Mouse (Mus musculus) ES-E14 (cell line): ENCODE measurements around the gene Filip1. TPM values are rescaled to one million over a fixed set of nuclear protein-coding genes. Genes with fewer than 3 reads are reported as not detected.

Experiments used
- DNase-seq: peaks from one replicate; pipeline ENCODE4 v3.0.0-alpha.2; 2013; ENCODE audit warnings: low read depth, low spot score
- H3K27ac ChIP-seq: 2 replicates; pipeline ENCODE4 v1.5.1; 2012; ENCODE audit warnings: low read depth, mild to moderate bottlenecking, low read length, moderate library complexity, mixed read lengths; ENCODE audit not compliant: poor library complexity, insufficient read depth, severe bottlenecking
- H3K36me3 ChIP-seq: 2 replicates; pipeline ENCODE4 v1.6.1; 2012; ENCODE audit warnings: mild to moderate bottlenecking, low read length, moderate library complexity, mixed read lengths; ENCODE audit not compliant: control insufficient read depth, poor library complexity, insufficient read depth, severe bottlenecking
- H3K4me1 ChIP-seq, 2 experiments: fragments of 150-350 bp in 1 of 2; sonication (generic) in 1 of 2; 2 replicates each; pipeline ENCODE4 v1.6.1; 2012; ENCODE audit warnings: low read length in 2 of 2, mild to moderate bottlenecking in 1 of 2, mixed read lengths in 1 of 2; ENCODE audit not compliant: control insufficient read depth in 2 of 2, insufficient read depth in 2 of 2, poor library complexity in 1 of 2
- H3K4me3 ChIP-seq, 2 experiments: fragments of 150-350 bp in 1 of 2; sonication (generic) in 1 of 2; 2 replicates each; pipeline ENCODE4 v1.5.1; 2012; ENCODE audit warnings: low read length in 2 of 2, low read depth in 1 of 2, mild to moderate bottlenecking in 1 of 2, mixed read lengths in 1 of 2; ENCODE audit not compliant: insufficient read depth in 1 of 2, poor library complexity in 1 of 2, severe bottlenecking in 1 of 2
- H3K9ac ChIP-seq: 2 replicates; pipeline ENCODE4 v1.6.1; 2012; ENCODE audit warnings: low read depth, mild to moderate bottlenecking, low read length, mixed read lengths; ENCODE audit not compliant: poor library complexity, insufficient read depth, severe bottlenecking
- H3K9me3 ChIP-seq: fragments of 150-350 bp; sonication (generic); 2 replicates; pipeline ENCODE4 v1.6.1; 2012; ENCODE audit warnings: low read depth, mild to moderate bottlenecking, low read length; ENCODE audit not compliant: control insufficient read depth, insufficient read depth
- CHD2 ChIP-seq: IDR thresholded peaks from 2 replicates; pipeline ENCODE4 v1.6.1; 2014; ENCODE audit warnings: mild to moderate bottlenecking, low read depth, low read length, inconsistent platforms
- HCFC1 ChIP-seq: IDR thresholded peaks from 2 replicates; pipeline ENCODE4 v1.6.1; 2012; ENCODE audit warnings: low read length, inconsistent platforms, borderline replicate concordance; ENCODE audit not compliant: insufficient read depth
- MAFK ChIP-seq: IDR thresholded peaks from 2 replicates; pipeline ENCODE4 v1.6.1; 2014; ENCODE audit warnings: mild to moderate bottlenecking, low read depth, low read length, inconsistent platforms; ENCODE audit not compliant: insufficient read depth
- ZC3H11A ChIP-seq: IDR thresholded peaks from 2 replicates; pipeline ENCODE4 v1.6.1; 2012; ENCODE audit warnings: low read depth, mild to moderate bottlenecking, inconsistent platforms, low read length, borderline replicate concordance
- ZNF384 ChIP-seq: IDR thresholded peaks from 2 replicates; pipeline ENCODE4 v1.6.1; 2012; ENCODE audit warnings: low read depth, low read length, inconsistent platforms
- in situ Hi-C, 2 experiments: fragments of 600-800 bp; cut with MboI; formaldehyde crosslinking; loops; one replicate each; pipeline ENCODE4 v1.15.1; 2025; ENCODE audit warnings: low sequenced_read_pairs in 2 of 2, inconsistent platforms in 1 of 2; ENCODE audit not compliant: unreplicated experiment in 2 of 2
- total RNA-seq: library from RNA; depleted of rRNA; stranded (reverse); fragments of 300-350 nt; gene quantifications from 2 replicates; pipeline ENCODE4 v1.2.3, GENCODE M21; 2012

The Filip1 gene
- total RNA-seq, 1 experiment: 0.09 TPM

GRCm38 (mm10) chr9:79792841-79793835 lies 219.5 kb downstream of the Filip1 start, which contains the start of gene Tmem30a:
Tmem30a (minus strand) TSS chr9:79793507.
- no peaks in the 10 kb centered on the region for H3K36me3 ChIP-seq
- peak; percentile 87 for DNase-seq
- H3K27ac ChIP-seq: no peak within 1 kb of the TSS
- in situ Hi-C loops: no loop called here
- peak within 1 kb of the TSS; percentile 81 to 94 for H3K4me3 ChIP-seq
- peak within 1 kb of the TSS; percentile 84 for H3K9ac ChIP-seq
- peak; percentile 78; the same call in 1 of the 2 replicates for TF ChIP-seq HCFC1
- TF ChIP-seq ZNF384: no peak
- no peak for TF ChIP-seq ZC3H11A
- no peak for TF ChIP-seq CHD2
- TF ChIP-seq MAFK: 0 out of 2 replicates have a peak, but pooled peaks have one; percentile 26
- 0 out of 4 replicates have a peak, but pooled peaks cover 0 to 2% of the 10 kb centered on the region in 2 experiments for H3K4me1 ChIP-seq
- H3K9me3 ChIP-seq: no peaks in the 10 kb centered on the region

DNA sequence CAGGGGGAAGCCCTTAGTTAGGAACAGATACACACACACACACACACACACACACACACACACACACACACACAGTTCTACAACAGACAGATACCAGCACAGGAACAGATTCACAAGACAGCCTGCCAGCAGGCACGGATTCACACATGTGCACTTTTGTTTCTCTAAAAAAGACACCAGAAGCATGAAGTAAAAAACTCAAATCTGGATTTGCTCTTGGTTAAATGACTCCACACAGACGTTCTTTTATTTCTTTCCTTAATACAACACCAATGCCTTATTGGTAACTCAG lies 226.9 kb downstream of the Filip1 start:
- in situ Hi-C loops: no loop called here
- H3K4me3 ChIP-seq: no peak overlapping the region
- no peak overlapping the region for H3K9ac ChIP-seq
- H3K27ac ChIP-seq: no peak overlapping the region
- no peaks in the 10 kb centered on the region for H3K36me3 ChIP-seq
- H3K9me3 ChIP-seq: no peaks in the 10 kb centered on the region
- TF ChIP-seq MAFK (no peak), ZC3H11A (no peak), ZNF384 (no peak), HCFC1 (no peak)
- DNase-seq: no peak
- no peaks in the 10 kb centered on the region for H3K4me1 ChIP-seq

DNA sequence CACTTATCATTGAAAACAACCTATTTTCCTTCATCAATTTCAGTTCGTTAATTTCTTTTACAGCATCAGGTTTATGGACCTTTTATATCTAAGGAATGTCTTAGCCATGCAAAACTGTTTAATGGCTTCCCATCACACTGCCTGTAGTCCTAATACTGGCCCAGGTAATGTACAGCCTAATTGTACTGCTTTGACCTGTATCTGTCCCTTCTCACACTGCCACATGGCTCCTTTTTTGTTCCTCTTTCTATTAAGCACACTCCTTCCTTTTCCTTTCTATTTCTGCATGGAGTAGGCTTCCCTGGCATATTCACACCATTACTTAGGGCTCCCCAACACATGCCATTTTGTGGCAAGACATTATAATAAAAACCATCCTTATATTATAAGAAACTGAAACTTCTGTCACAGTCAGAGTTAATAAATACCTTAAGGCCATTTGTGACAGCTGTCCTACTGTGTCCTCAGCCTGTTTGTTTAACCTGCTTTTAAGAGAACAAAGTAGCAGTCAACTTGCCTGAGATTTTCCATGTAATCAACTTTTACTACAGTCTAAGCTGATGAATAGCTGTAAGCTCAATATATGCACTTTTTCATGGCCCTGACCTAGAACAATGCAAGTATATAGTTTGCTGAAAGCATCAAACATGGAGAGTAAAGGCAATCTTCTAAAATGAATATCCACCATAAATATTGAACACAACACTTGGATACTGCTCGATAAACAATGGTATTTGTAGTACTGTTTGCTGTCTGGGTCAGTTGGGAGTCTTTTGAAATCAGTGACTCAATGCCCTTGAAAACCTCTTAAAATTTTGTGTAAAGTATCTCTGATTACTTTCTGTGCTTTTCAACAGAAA lies 227.5 kb downstream of the Filip1 start:
- H3K4me3 ChIP-seq: no peak overlapping the region
- H3K36me3 ChIP-seq: no peaks in the 10 kb centered on the region
- H3K4me1 ChIP-seq: no peaks in the 10 kb centered on the region
- no peaks in the 10 kb centered on the region for H3K9me3 ChIP-seq
- H3K27ac ChIP-seq: no peak overlapping the region
- in situ Hi-C loops: no loop called here
- no peak for TF ChIP-seq ZNF384
- TF ChIP-seq ZC3H11A: no peak
- TF ChIP-seq CHD2: no peak
- TF ChIP-seq MAFK: no peak
- no peak for TF ChIP-seq HCFC1
- no peak overlapping the region for H3K9ac ChIP-seq
- no peak for DNase-seq

GRCm38 (mm10) chr9:79784439-79784838 lies 228.2 kb downstream of the Filip1 start:
- TF ChIP-seq CHD2: no peak
- H3K27ac ChIP-seq: no peak overlapping the region
- no peak overlapping the region for H3K4me3 ChIP-seq
- in situ Hi-C loops: no loop called here
- H3K9me3 ChIP-seq: no peaks in the 10 kb centered on the region
- no peaks in the 10 kb centered on the region for H3K4me1 ChIP-seq
- no peak for DNase-seq
- H3K9ac ChIP-seq: no peak overlapping the region
- no peaks in the 10 kb centered on the region for H3K36me3 ChIP-seq
